Mouse (Mus musculus): ENCODE measurements around the gene Zfp710. TPM values are rescaled to one million over a fixed set of nuclear protein-coding genes. Genes with fewer than 3 reads are reported as not detected.
"Not testable (repeated sequence)": the region's sequence is repeated elsewhere in the genome, so short reads cannot be mapped to it uniquely, and the experiment has no call there.

Zfp710 gene
- polyA plus RNA-seq, 1 experiment from 2014 or later = 9.4 TPM

DNA sequence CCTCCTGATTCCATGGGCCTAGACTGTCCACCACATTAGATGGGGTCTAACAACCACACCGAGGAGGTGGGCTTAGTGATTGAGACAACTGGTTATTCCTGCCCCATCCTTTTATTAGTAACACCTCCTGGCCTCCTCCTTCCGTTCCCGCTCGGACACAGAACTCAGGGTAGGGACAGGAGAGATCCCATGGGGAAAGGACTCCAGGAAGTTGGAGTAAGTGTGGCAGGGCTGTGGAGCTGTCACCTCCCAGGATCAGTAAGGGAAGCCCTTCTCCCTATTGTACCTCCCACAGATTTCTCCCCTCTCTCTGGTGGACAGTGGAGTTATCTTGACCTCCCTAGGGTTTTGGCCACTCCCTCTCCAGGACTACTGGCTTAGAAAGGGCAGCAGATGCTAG is 22.4 kb downstream of the Zfp710 start:
- Histone ChIP-seq H3K4me1 (replicated peaks) (peaks cover 45% of the 10 kb centered on the region), H3K9ac (no peak overlapping the region), H3K4me2 (no peak overlapping the region), H3K4me3 (no peak overlapping the region), H3K27me3 (no peaks in the 10 kb centered on the region), H3K9me3 (replicated peaks) (no peaks in the 10 kb centered on the region), H3K36me3 (no peaks in the 10 kb centered on the region), H3K27ac (no peak overlapping the region)
- no peak for ATAC-seq (replicated peaks; ENCODE audit: insufficient number of reproducible peaks, insufficient read depth, low FRiP score, low read depth)
- WGBS = 61% methylated on average over 4 of the region's 4 CpGs

DNA sequence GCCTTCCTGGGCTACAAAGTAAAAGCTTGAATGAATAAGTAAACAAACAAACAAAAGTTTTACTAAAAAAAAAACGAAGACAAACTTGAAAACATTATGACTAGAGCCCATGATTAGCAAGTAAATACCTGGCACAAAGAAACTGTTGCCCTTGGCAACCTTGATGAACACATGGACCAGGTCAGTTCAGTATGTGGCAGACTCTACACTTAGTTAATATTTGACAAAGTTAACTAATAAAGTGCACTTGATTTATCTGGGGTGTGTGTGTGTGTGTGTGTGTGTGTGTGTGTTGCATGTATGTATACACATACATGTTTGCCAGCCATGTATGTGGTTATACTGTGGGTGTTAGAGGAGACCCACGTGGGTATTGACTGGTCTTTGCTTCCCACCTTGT is 25.1 kb downstream of the Zfp710 start:
- Histone ChIP-seq H3K4me2 (no peak overlapping the region), H3K27me3 (no peaks in the 10 kb centered on the region), H3K9ac (no peak overlapping the region), H3K27ac (no peak overlapping the region), H3K9me3 (replicated peaks) (no peaks in the 10 kb centered on the region), H3K36me3 (no peaks in the 10 kb centered on the region), H3K4me3 (no peak overlapping the region), H3K4me1 (replicated peaks) (peaks cover 53% of the 10 kb centered on the region)
- no peak for ATAC-seq (replicated peaks; ENCODE audit: insufficient number of reproducible peaks, insufficient read depth, low FRiP score, low read depth)
- 75% methylated on average over 2 of the region's 2 CpGs for WGBS

DNA sequence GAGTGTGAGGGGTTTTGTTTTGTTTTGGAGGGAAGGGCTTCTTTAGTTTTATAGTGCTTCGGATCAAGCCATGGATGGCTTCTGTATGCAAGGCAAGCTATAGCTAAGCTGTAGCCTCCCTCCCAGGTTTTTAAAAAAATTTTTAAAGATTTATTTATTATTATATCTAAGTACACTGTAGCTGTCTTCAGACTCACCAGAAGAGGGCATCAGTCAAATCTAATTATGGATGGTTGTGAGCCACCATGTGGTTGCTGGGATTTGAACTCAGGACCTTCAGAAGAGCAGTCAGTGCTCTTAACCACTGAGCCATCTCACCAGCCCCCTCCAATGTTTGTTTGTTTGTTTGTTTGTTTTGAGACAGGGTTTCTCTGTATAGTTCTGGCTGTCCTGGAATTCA is 25.8 kb downstream of the Zfp710 start:
- H3K27ac ChIP-seq; H3K9me3 ChIP-seq (replicated peaks); H3K36me3 ChIP-seq; H3K4me2 ChIP-seq; H3K27me3 ChIP-seq; H3K4me3 ChIP-seq; ATAC-seq (replicated peaks; ENCODE audit: insufficient number of reproducible peaks, insufficient read depth, low FRiP score, low read depth); H3K9ac ChIP-seq: not testable (repeated sequence)
- peaks cover 48% of the 10 kb centered on the region for H3K4me1 ChIP-seq (replicated peaks)
- WGBS = 95% methylated on average over 1 of the region's 1 CpGs

DNA sequence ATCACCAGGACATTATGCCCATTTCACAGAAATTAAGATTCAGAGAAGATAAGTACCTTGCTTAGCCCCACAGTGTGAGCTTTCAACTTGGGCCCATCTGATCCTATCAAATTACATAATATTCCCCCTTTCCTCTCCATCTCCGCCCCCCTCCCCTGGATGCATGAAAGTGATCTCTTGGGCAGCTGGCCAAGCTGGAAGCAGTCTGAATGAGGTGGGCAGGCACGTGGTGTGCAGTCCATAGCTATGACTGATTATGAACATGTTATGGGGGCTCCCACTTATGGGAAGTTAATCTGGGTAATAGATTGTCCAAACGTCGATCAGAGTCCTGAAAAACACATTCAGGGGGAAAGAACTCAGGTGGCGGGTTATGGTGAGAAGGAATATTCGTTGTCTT is 27.2 kb downstream of the Zfp710 start:
- Histone ChIP-seq H3K9me3 (replicated peaks) (no peaks in the 10 kb centered on the region), H3K27me3 (no peaks in the 10 kb centered on the region), H3K4me2 (peak overlapping the region; percentile 45), H3K36me3 (no peaks in the 10 kb centered on the region), H3K27ac (peak overlapping the region; percentile 72), H3K4me1 (replicated peaks) (peaks cover 58% of the 10 kb centered on the region), H3K4me3 (no peak overlapping the region), H3K9ac (no peak overlapping the region)
- WGBS = 34% methylated on average over 6 of the region's 6 CpGs
- no peak; the same call in 1 of the 2 replicates for ATAC-seq (replicated peaks; ENCODE audit: insufficient number of reproducible peaks, insufficient read depth, low FRiP score, low read depth)

DNA sequence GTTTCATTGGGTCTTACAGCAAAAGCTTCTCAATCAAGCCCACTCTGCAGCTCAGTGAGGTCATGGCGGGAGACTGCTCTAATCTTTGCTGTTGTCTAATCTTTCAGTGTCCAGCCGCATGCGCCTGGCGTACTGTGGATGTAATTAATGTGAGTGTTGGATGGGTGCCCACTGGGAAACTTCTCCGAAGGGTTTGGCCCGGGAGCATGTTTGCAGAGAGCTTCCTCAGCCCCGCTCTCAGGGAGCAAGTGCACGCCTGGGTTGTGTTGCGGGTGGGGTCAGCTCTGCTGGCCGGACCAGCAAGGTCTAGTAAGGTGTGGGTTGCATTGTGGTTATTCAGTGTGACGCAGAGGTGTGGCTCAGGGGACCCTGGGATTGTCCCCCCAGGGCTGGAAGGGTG is 27.6 kb downstream of the Zfp710 start:
- WGBS = 19% methylated on average over 11 of the region's 11 CpGs
- peak; percentile 59 for ATAC-seq (replicated peaks; ENCODE audit: insufficient number of reproducible peaks, insufficient read depth, low FRiP score, low read depth)
- H3K27me3 ChIP-seq = no peaks in the 10 kb centered on the region
- peak overlapping the region; percentile 72 for H3K27ac ChIP-seq
- H3K36me3 ChIP-seq = no peaks in the 10 kb centered on the region
- no peak overlapping the region; the same call in 1 of the 2 replicates for H3K9ac ChIP-seq
- H3K4me1 ChIP-seq (replicated peaks) = peaks cover 58% of the 10 kb centered on the region
- peak overlapping the region; percentile 45 for H3K4me2 ChIP-seq
- H3K4me3 ChIP-seq = 0 out of 2 replicates have a peak overlapping the region, but pooled peaks have one; percentile 9
- H3K9me3 ChIP-seq (replicated peaks) = no peaks in the 10 kb centered on the region

DNA sequence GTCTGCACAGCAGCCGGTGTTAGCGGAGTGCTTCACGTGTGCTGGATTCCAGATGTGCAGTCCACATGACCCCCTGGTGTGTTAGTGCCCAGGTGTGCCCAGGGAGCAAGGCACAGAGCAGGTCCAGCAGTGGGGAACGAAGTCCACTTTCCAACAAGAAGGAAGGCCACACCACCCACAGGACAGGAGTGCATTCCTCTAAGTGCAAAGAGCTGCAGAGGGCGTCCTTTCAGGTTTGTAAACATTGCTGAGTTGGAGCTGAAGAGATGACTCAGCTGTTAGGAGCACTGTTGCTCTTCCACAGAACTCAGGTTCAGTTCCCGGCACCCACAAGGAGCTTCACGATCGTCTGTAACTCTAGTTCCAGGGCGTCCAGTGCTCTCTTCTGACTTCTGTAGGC is 28.5 kb downstream of the Zfp710 start:
- no peaks in the 10 kb centered on the region for H3K9me3 ChIP-seq (replicated peaks)
- H3K27me3 ChIP-seq = no peaks in the 10 kb centered on the region
- peaks cover 60% of the 10 kb centered on the region for H3K4me1 ChIP-seq (replicated peaks)
- no peak for ATAC-seq (replicated peaks; ENCODE audit: insufficient number of reproducible peaks, insufficient read depth, low FRiP score, low read depth)
- WGBS = 91% methylated on average over 9 of the region's 9 CpGs
- H3K27ac ChIP-seq = 0 out of 2 replicates have a peak overlapping the region, but pooled peaks have one; percentile 72
- no peak overlapping the region for H3K4me3 ChIP-seq
- no peaks in the 10 kb centered on the region for H3K36me3 ChIP-seq
- H3K4me2 ChIP-seq = no peak overlapping the region
- H3K9ac ChIP-seq = no peak overlapping the region

DNA sequence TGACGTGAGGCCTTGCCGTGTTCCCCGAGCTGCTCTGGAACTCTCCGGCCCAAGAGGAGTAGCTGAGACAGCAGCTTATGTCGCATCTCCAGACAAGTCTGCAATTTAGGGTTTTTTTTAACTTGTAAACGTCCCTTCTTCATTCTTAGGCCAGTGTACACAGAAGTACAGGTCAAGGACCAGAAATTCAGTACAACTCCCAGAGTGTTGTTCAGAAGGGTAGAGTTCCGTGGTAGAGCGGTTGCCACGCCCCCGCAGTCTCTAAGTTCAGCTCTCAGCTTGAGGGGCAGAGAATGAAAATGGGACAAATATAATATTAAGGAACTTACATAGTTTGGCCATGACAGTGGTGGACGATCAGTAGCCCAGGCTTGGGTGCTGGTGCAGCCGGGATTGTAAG is 31.2 kb downstream of the Zfp710 start:
- no peaks in the 10 kb centered on the region for H3K27me3 ChIP-seq
- no peaks in the 10 kb centered on the region for H3K36me3 ChIP-seq
- no peaks in the 10 kb centered on the region for H3K9me3 ChIP-seq (replicated peaks)
- no peak for ATAC-seq (replicated peaks; ENCODE audit: insufficient number of reproducible peaks, insufficient read depth, low FRiP score, low read depth)
- 74% methylated on average over 12 of the region's 12 CpGs for WGBS
- H3K4me1 ChIP-seq (replicated peaks) = peaks cover 78% of the 10 kb centered on the region
- H3K4me2 ChIP-seq = no peak overlapping the region
- no peak overlapping the region for H3K9ac ChIP-seq
- no peak overlapping the region for H3K4me3 ChIP-seq
- peak overlapping the region; percentile 3; the same call in 1 of the 2 replicates for H3K27ac ChIP-seq

DNA sequence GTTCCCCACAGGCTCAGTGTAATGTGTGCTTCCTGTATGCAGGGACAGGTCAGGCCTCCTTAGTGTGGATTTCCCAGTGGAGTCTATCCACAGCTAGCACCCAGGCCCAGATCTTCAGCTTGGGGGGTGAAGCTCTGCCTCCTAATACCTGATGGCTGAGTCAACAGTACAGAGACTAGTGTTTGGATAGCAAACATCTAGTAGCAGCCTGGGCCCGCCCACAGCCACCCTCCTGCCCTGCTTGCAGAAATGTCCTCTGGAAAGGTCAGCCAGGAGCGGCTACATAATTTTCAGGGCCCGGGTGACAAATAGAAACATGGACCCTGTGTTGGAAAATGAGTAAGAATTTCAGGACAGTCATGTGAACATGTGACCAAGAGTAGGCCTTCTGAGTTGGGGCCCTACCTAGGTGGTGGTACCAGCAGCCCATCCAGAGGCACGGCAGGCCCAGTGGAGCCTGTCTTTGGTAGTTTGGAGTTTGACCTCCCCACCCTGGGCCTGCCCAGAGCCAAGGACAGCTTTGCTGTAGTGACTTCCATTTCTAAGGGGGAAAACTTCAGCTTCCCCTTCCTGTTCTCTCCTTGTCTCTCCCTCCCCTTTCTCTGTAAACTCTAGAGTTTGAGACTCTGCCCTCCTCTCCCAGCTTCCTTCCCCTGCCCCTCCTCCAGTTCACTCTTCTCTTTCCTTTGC is 32.5 kb downstream of the Zfp710 start:
- no peaks in the 10 kb centered on the region for H3K9me3 ChIP-seq (replicated peaks)
- no peak for ATAC-seq (replicated peaks; ENCODE audit: insufficient number of reproducible peaks, insufficient read depth, low FRiP score, low read depth)
- 41% methylated on average over 4 of the region's 4 CpGs for WGBS

DNA sequence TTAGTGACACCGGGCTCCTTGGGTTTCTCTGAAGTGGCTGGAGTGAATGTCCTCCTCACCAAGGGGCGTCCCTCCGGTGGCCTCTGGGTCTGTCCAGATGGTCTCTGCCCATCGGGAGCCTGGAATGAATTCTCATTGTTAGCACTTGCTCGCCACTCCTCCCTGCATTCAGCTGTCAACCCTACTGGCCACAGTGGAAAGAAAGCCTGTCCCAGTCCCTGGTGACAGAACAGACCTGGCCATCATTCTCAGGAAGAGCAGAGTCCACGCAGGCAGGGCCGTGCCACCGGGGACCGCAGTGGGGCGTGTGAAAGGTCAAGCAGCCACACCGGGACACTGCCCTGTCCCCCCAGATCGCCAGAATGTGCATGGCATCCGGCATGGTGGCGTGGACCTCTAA is 33.2 kb downstream of the Zfp710 start:
- Histone ChIP-seq H3K9me3 (replicated peaks) (no peaks in the 10 kb centered on the region), H3K9ac (no peak overlapping the region; the same call in 1 of the 2 replicates), H3K4me3 (no peak overlapping the region), H3K27ac (peak overlapping the region; percentile 88), H3K4me1 (replicated peaks) (peaks cover 77% of the 10 kb centered on the region), H3K4me2 (peak overlapping the region; percentile 21), H3K27me3 (no peaks in the 10 kb centered on the region), H3K36me3 (no peaks in the 10 kb centered on the region)
- WGBS = 40% methylated on average over 14 of the region's 14 CpGs
- ATAC-seq (replicated peaks; ENCODE audit: insufficient number of reproducible peaks, insufficient read depth, low FRiP score, low read depth) = no peak

More for the DNA sequence above, 32.5 kb downstream of the Zfp710 start:
- Histone ChIP-seq H3K4me2 (peak overlapping the region; percentile 21), H3K9ac (peak overlapping the region; percentile 25), H3K4me1 (replicated peaks) (peaks cover 82% of the 10 kb centered on the region), H3K27ac (peak overlapping the region; percentile 88), H3K4me3 (no peak overlapping the region), H3K27me3 (no peaks in the 10 kb centered on the region), H3K36me3 (no peaks in the 10 kb centered on the region)

DNA sequence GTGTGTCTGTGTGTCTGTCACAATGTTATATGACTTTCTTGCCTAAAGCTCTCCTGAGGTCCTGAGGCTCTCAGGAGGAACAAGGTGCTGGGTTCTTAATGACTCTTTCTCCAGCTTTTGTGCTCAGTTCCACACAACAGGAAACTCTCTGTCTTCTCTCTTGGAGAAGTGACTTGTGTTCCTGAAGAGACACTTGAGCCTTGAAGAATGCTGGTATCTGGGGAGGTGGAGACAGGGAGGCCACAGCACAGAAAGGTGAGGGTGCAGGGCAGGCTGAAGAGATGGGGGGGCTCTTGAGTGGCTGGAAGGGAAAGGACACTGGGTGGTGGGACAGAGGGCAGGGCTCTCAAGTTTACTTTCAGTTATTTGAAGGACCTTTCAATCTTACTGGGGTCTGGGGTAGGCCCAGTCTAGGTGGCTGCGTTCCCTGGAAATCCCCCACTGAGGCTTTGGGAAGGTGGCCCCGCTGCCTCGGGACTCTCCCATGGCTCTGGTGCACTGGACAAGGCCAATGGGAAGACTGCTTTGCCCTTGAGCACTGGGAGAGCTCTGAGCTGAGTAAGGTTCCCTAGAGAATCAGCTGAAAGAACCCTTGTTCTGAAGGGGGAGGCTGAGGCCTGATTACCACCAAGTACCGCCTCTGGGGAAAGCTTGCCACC is 33.9 kb downstream of the Zfp710 start:
- no peak for ATAC-seq (replicated peaks; ENCODE audit: insufficient number of reproducible peaks, insufficient read depth, low FRiP score, low read depth)
- 69% methylated on average over 4 of the region's 4 CpGs for WGBS
- H3K9me3 ChIP-seq (replicated peaks) = no peaks in the 10 kb centered on the region
- H3K27me3 ChIP-seq = no peaks in the 10 kb centered on the region
- H3K4me2 ChIP-seq = no peak overlapping the region
- H3K27ac ChIP-seq = peak overlapping the region; percentile 88
- 0 out of 2 replicates have a peak overlapping the region, but pooled peaks have one; percentile 14 for H3K9ac ChIP-seq
- H3K4me1 ChIP-seq (replicated peaks) = peaks cover 71% of the 10 kb centered on the region
- no peak overlapping the region for H3K4me3 ChIP-seq
- no peaks in the 10 kb centered on the region for H3K36me3 ChIP-seq

DNA sequence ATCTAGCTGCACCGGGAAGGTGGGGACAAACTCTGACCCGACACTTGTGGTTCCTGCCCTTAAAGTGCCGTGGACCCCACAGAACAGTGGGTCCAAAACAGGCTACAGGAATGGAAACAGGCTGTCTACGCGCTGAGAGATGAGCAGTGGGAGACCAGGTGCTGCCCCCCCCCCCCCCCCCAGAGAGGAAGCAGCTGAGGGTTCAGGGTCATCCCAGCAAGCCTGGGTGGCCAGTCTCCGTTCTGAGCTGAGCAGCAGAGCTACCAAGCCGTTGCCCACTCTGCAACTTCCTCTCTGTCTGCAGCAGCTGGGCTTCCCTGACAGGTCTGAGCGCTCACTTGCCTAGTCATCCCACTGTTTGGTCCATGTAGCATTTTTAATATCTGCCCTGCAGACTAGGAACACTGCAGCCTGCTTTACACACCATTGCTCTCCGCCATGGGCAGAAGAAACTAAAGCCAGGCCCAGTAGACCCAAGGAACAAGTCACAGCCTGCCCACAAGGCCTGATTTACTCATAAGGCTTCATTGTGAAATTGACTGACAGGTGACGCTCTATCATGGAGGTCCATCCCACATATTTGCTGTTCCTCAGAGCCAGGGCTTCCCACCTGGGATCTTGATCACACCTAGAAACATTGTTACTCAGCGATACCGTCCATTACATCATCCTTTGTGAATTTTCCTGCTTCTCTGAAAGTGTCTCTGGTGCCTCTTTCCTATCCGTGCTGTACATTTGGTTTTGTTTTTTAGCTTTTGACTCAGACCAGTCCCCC is 34.6 kb downstream of the Zfp710 start:
- no peak overlapping the region for H3K9ac ChIP-seq
- 54% methylated on average over 13 of the region's 13 CpGs for WGBS
- peak overlapping the region; percentile 88 for H3K27ac ChIP-seq
- H3K36me3 ChIP-seq = no peaks in the 10 kb centered on the region
- H3K4me3 ChIP-seq = no peak overlapping the region
- peaks cover 73% of the 10 kb centered on the region for H3K4me1 ChIP-seq (replicated peaks)
- H3K27me3 ChIP-seq = no peaks in the 10 kb centered on the region
- no peaks in the 10 kb centered on the region for H3K9me3 ChIP-seq (replicated peaks)
- no peak for ATAC-seq (replicated peaks; ENCODE audit: insufficient number of reproducible peaks, insufficient read depth, low FRiP score, low read depth)
- H3K4me2 ChIP-seq = no peak overlapping the region
